Mouse (Mus musculus) liver, embryonic 16.5 days (tissue): ENCODE results near the gene Gabrr1. TPM values are rescaled to one million over a fixed set of nuclear protein-coding genes. Genes with fewer than 3 reads are reported as not detected.

ENCODE experiments used
- ATAC-seq: fragments of 200-750 bp; cut with Nextera tagmentation; 2 replicates; pipeline ENCODE4 v1.8.0; 2017; ENCODE audit warnings: low read depth, mild to moderate bottlenecking, moderate number of reproducible peaks, moderate library complexity
- H3K27ac ChIP-seq: fragments of 300-500 bp; sonication (generic); 2 replicates; pipeline ENCODE4 v1.5.1; 2014; ENCODE audit warnings: mild to moderate bottlenecking, low read length
- H3K27me3 ChIP-seq: fragments of 300-500 bp; sonication (generic); 2 replicates; pipeline ENCODE4 v1.6.1; 2014; ENCODE audit warnings: low read depth, low read length, mixed read lengths; ENCODE audit not compliant: control insufficient read depth, insufficient read depth
- H3K36me3 ChIP-seq: fragments of 300-500 bp; sonication (generic); 2 replicates; pipeline ENCODE4 v1.6.1; 2014; ENCODE audit warnings: mild to moderate bottlenecking; ENCODE audit not compliant: control insufficient read depth, insufficient read depth
- H3K4me1 ChIP-seq: fragments of 300-500 bp; sonication (generic); 2 replicates; pipeline ENCODE4 v1.6.1; 2014; ENCODE audit warnings: low read depth, low read length, mixed read lengths; ENCODE audit not compliant: control insufficient read depth
- H3K4me2 ChIP-seq: fragments of 300-500 bp; sonication (generic); 2 replicates; pipeline ENCODE4 v1.6.1; 2014; ENCODE audit warnings: low read depth, low read length, mixed read lengths
- H3K4me3 ChIP-seq: fragments of 300-500 bp; sonication (generic); 2 replicates; pipeline ENCODE4 v1.5.1; 2014; ENCODE audit warnings: low read depth, mild to moderate bottlenecking, low read length
- H3K9ac ChIP-seq: fragments of 300-500 bp; sonication (generic); 2 replicates; pipeline ENCODE4 v1.6.1; 2014; ENCODE audit warnings: low read depth, low read length
- H3K9me3 ChIP-seq: fragments of 300-500 bp; sonication (generic); replicated peaks from 2 replicates; pipeline ENCODE4 v1.6.1; 2016; ENCODE audit warnings: low read length; ENCODE audit not compliant: control insufficient read depth
- WGBS: fragments of 180-500 bp; shearing (Covaris S2); extraction: QIAGEN DNeasy Blood & Tissue Kit; methylation state at CpG from one replicate; pipeline ENCODE4 v1.1.7; 2014; ENCODE audit not compliant: insufficient replicate concordance; 5-methylcytosine and 5-hydroxymethylcytosine counted together
- polyA plus RNA-seq: library from polyadenylated mRNA; unstranded; fragments of >200 nt; fragmentation: Nextera tagmentation; extraction: Ambion mirVana; gene quantifications from 2 replicates; pipeline ENCODE4 v1.2.1, GENCODE M21; 2015

Gene Gabrr1
- polyA plus RNA-seq, 1 experiment from 2014 or later, result not detected

GRCm38 (mm10) chr4:33146679-33147291 lies 14.5 kb downstream of the Gabrr1 start:
- H3K4me3 ChIP-seq, result no peak overlapping the region
- H3K27ac ChIP-seq, result no peak overlapping the region
- H3K9me3 ChIP-seq, result no peaks in the 10 kb centered on the region
- 29% methylated on average over 20 of the region's 20 CpGs for WGBS
- no peaks in the 10 kb centered on the region for H3K4me1 ChIP-seq
- H3K4me2 ChIP-seq, result no peak overlapping the region
- no peak for ATAC-seq
- H3K27me3 ChIP-seq, result no peaks in the 10 kb centered on the region
- no peaks in the 10 kb centered on the region for H3K36me3 ChIP-seq
- H3K9ac ChIP-seq, result no peak overlapping the region

- 0% methylated on average over 2 of the region's 2 CpGs for WGBS
- no peak for ATAC-seq
- no peak overlapping the region for H3K4me2 ChIP-seq
These were observed 15.5 kb downstream of the Gabrr1 start for GRCm38 (mm10) chr4:33147825-33148224.

GRCm38 (mm10) chr4:33149150-33149549 lies 16.8 kb downstream of the Gabrr1 start:
- Histone ChIP-seq H3K9ac (no peak overlapping the region), H3K27me3 (no peaks in the 10 kb centered on the region), H3K4me1 (no peaks in the 10 kb centered on the region), H3K4me2 (no peak overlapping the region), H3K9me3 (no peaks in the 10 kb centered on the region), H3K27ac (no peak overlapping the region), H3K36me3 (no peaks in the 10 kb centered on the region), H3K4me3 (no peak overlapping the region)
- ATAC-seq, result no peak
- WGBS, result 67% methylated on average over 7 of the region's 7 CpGs

More at GRCm38 (mm10) chr4:33147825-33148224, 15.5 kb downstream of the Gabrr1 start:
- H3K9me3 ChIP-seq, result no peaks in the 10 kb centered on the region
- H3K4me3 ChIP-seq, result no peak overlapping the region
- H3K4me1 ChIP-seq, result no peaks in the 10 kb centered on the region
- H3K27me3 ChIP-seq, result no peaks in the 10 kb centered on the region
- H3K36me3 ChIP-seq, result no peaks in the 10 kb centered on the region
- no peak overlapping the region for H3K27ac ChIP-seq
- no peak overlapping the region for H3K9ac ChIP-seq

- Histone ChIP-seq H3K4me1 (no peaks in the 10 kb centered on the region), H3K9me3 (no peaks in the 10 kb centered on the region), H3K9ac (no peak overlapping the region), H3K4me2 (no peak overlapping the region), H3K4me3 (no peak overlapping the region), H3K27ac (no peak overlapping the region), H3K36me3 (no peaks in the 10 kb centered on the region), H3K27me3 (no peaks in the 10 kb centered on the region)
- 70% methylated on average over 26 of the region's 26 CpGs for WGBS
- ATAC-seq, result no peak
These were observed 20.0 kb downstream of the Gabrr1 start for GRCm38 (mm10) chr4:33152087-33153038.

- H3K4me3 ChIP-seq, result no peak overlapping the region
- no peak overlapping the region for H3K27ac ChIP-seq
- no peak for ATAC-seq
- 61% methylated on average over 5 of the region's 5 CpGs for WGBS
- H3K4me2 ChIP-seq, result no peak overlapping the region
- no peaks in the 10 kb centered on the region for H3K4me1 ChIP-seq
- H3K36me3 ChIP-seq, result no peaks in the 10 kb centered on the region
- no peak overlapping the region for H3K9ac ChIP-seq
- H3K27me3 ChIP-seq, result peaks cover 13% of the 10 kb centered on the region
- H3K9me3 ChIP-seq, result no peaks in the 10 kb centered on the region
These were observed 51.2 kb downstream of the Gabrr1 start for GRCm38 (mm10) chr4:33183477-33183876.

GRCm38 (mm10) chr4:33188164-33188563 lies 55.8 kb downstream of the Gabrr1 start:
- no peaks in the 10 kb centered on the region for H3K9me3 ChIP-seq
- no peak overlapping the region for H3K27ac ChIP-seq
- H3K4me2 ChIP-seq, result peak overlapping the region; percentile 71; the same call in 1 of the 2 replicates
- H3K27me3 ChIP-seq, result peaks cover 30% of the 10 kb centered on the region
- no peak overlapping the region for H3K9ac ChIP-seq
- no peak for ATAC-seq
- H3K4me3 ChIP-seq, result no peak overlapping the region
- WGBS, result 25% methylated on average over 9 of the region's 9 CpGs
- H3K36me3 ChIP-seq, result no peaks in the 10 kb centered on the region
- H3K4me1 ChIP-seq, result peaks cover 2% of the 10 kb centered on the region

GRCm38 (mm10) chr4:33188781-33189734 lies 56.7 kb downstream of the Gabrr1 start:
- H3K36me3 ChIP-seq, result no peaks in the 10 kb centered on the region
- ATAC-seq, result peak; percentile 78
- 1% methylated on average over 110 of the region's 123 CpGs for WGBS
- H3K4me1 ChIP-seq, result peaks cover 2% of the 10 kb centered on the region
- H3K4me2 ChIP-seq, result peak overlapping the region; percentile 71
- H3K9ac ChIP-seq, result peak overlapping the region; percentile 50
- no peak overlapping the region for H3K27ac ChIP-seq
- no peaks in the 10 kb centered on the region for H3K9me3 ChIP-seq
- peak overlapping the region; percentile 60 for H3K4me3 ChIP-seq
- peaks cover 30% of the 10 kb centered on the region for H3K27me3 ChIP-seq

- Histone ChIP-seq H3K27ac (no peak within 1 kb of the TSS), H3K9me3 (no peaks in the 10 kb centered on the region), H3K4me3 (peak within 1 kb of the TSS; percentile 60), H3K36me3 (no peaks in the 10 kb centered on the region), H3K27me3 (peaks cover 30% of the 10 kb centered on the region), H3K9ac (peak within 1 kb of the TSS; percentile 50), H3K4me2 (peak within 1 kb of the TSS; percentile 71), H3K4me1 (peaks cover 2% of the 10 kb centered on the region)
- WGBS, result 9% methylated on average over 6 of the region's 6 CpGs
- ATAC-seq, result no peak
These were observed 57.4 kb downstream of the Gabrr1 start, which contains the start of gene Pm20d2 for GRCm38 (mm10) chr4:33189735-33190036. Pm20d2 (minus strand) TSS chr4:33189737.
